Mouse (Mus musculus) cerebellum, adult 8-10 months (tissue): ENCODE data around the gene Lyve1.

Experiments
- DNase-seq: peaks from one replicate; pipeline ENCODE4 v3.0.0; 2022

Lyve1 gene

DNA sequence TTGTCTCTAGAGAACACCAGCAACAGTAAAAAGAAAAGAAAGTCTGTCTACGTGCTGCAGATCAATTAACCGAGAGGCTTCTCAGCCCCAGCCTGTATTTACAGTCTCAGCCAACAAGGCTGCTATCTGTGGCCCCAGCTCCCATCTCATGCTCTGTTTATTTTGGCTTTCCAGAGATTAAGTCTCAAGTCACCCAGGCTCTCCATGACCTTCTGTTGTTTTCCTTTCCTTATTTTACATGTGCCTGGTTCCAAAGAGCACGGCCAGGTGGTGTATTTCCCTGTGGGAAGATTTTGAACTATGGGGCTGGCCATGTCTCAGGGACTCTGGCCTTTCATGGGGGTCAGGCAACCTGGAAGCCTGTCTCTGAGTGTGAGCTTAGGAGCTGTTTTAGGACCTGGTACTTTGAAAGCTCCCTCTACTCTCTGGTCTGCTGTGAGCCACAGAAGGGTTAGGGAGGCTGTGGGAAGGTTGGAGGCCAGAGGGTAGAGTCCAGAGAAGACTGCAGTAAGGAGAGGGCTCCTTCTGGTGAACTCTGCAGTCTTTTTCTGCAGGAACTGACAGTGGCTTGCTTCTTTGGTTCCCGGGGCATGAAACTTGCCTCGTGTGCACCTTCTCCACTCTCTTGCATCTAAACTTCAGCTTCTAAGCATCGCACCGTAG is 11.4 kb downstream of the Lyve1 start:
- no peak for DNase-seq

DNA sequence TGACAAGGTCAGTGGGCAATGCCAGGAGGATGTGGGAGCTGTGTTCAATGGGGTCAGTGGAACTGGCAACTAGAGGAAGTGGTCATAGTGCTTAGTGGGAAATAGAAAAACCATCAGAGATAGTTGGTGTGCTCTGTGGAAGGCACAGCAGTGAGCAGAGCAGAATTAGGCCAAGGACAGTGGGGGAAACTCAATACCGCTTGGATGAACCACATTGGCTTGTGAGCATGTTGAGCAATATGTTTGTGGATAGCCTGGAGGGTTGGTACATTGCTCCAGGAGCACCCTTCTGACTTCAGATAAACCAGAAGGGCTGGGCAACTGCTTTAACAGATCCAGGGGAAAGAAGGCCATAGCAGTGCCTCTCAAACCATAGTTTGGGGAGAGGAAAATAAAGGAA is 14.7 kb downstream of the Lyve1 start:
- no peak for DNase-seq

DNA sequence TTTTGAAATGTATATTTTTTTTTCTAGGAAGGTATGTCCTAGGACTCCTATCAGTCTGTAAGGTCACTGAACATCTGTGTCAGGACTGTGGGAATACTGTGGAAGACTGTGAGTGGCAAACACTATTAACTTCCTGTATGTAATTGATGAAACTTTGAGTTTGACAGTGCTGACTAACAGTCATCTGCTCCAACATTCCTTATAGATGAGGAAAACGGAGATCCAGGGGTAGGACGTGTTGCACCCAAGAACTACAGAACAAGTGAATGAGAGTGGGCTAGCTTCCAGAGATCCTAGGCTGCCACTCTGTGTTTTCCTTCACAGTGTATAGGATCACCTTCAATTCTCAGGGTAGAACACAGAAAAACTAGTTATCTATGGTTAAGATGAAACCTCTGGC is 15.7 kb downstream of the Lyve1 start:
- DNase-seq = no peak

DNA sequence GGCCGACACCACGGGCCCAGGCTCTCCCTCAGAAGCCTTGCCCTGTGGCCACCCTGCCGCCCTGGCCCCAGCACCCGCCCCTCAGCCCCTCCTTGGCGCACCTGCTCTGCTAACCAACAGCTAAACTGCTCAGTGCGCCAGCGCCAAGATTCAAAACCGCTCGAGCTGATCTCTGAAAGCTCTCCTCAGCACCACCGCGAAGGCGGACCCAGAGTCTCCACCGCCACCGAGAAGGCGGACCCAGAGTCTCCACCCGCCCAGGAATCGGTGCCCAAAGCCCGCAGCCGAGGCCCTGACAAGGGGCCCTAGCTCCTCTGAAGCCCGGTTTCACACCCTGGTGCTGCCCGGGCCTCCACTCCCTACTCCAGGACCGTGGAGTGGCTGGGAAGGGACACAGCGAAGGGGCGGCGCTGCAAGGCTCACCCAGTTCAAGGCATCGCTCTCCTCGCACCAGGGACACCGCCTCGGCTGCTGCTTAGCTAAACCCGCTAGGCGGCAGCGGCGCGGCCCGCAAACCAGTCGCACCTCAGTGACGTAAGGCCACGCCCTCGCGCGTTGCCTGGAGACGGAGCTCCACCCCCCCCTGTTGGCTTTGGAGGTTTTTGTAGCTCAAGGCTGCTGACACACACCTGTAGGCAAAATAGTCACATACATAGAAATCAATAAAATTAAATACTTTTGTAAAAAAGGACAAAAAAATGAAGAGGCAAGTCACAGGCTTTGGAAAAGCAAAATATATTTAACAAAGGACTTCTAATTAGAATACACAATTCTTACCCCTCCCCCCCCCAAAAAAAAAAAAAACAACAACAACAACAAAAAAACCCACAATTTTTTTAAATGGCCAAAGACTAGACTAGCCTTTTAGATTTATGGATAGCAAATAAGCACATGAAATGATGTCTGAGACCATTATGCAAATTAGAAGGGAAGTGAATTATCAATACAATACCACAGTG is 18.8 kb downstream of the Lyve1 start, which contains the start of gene Rnf141:
Gene Rnf141, minus strand, starts transcription at position 542 of the 959 bp plus-strand sequence.
- peak; percentile 88 for DNase-seq

DNA sequence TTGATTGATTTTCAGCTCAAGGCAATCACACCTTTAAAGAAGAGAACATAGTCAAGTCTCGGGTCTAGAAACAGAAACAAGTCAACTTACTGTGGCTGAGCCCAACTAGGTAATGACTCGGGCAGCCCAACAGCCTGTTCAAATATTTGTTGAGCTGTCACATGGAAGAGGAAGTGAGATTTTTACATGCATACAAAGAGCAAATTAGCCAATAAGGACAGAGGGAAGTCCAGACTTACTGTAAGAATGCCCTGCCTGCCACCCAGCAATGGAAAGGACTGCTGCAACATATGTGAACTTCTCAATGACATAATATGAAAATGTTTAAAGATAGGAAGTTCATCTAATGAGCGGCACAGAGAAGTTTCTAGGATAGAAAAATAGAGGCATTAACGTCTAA is 22.7 kb downstream of the Lyve1 start:
- DNase-seq = no peak

DNA sequence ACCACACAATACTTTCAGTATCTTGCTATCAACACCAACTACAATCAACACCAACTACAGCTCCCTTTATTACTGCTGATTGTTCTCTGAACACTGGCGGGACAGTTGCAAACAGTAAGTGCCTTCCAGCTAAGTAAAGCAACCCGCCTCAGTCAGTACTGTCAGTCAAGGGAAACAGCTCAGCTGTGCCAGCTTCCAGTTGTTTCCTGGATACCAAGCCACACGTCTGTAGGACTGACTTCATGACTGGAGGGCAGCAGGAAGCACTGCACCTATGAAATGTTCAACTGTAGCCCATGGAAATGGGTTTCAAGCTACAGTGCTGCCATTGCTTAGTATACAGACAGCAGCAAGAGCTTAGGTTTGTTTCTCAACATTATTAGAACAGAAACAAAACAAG is 28.5 kb downstream of the Lyve1 start:
- no peak for DNase-seq

DNA sequence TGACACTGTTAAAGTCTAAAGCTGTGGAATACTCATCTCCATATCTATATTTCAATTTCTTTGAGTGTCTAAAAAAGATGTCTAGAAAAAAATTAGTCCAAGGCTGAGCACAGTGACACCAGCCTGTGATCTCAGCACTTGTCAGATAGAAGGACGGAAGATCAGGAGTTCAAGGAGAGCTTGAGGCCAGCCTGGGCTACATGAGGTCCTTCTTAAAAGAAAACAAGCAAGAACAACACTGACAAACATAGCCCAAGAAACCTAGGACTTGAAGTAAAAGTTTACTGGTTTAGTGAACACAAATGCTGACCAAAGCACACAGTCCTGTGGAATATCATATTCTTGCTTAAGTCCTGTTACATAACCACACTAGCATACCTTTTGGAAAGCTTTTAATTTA is 29.0 kb downstream of the Lyve1 start:
- no peak for DNase-seq

DNA sequence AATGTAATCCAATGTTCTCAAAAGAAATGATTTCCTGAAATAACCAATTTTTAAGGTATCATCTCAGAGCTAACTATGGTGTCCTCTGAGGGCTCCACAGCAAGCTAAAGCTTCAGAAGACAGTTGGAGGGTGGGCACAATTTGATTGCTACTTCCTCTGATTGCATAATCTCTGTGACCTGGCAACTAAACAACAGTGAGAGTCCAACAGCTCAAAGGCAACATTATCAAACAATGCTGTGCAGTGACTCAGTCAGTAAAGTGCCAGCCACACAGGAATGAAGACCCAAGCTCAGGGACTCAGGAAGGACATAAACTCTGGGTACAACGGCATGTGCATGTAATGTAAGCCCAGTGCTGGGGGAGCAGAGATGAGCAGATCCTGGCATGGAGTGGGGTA is 30.0 kb downstream of the Lyve1 start:
- no peak for DNase-seq

DNA sequence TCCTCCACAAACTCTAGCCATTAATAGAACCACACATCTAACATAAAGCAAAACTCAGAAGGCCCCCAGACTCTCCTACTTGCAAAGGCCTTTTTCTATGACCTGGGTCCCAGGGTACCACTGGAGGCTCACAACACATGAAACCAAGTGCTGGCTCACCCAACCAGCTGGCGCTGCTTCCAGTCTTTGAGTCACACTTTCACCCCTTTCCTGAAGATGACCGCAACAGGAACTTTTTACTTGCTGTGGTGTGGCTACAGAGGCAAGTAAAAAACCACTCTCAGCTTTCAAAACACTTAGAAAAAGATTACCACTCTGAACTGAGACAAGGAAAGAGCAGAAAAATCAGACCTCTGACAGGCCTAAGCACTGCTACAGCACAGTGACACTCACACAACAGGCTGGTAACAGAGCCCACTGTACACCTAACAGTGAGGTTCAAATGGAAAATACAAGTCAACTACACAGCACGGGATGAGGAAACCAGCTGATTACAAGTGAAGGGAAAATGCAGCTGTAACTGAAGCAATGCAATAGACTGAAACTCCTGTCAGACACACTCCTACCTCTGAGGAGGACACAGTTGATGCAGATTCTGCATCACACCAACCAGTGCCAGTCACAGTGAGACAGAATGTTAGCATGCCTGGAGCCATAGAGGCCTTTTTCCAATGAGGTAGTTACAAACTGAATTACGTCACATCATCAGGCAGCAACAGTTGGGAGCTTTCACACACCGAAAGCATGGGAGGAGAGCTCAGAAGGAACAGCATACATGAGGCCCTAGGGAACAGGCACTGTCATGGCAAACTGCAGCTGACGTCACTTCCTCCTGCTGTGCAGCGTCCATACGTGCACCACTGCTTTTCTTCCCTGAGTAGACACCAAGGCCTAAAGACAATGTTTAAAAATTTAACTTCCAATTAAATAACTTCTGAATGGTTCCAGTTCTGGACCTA is 38.8 kb downstream of the Lyve1 start:
- no peak for DNase-seq

DNA sequence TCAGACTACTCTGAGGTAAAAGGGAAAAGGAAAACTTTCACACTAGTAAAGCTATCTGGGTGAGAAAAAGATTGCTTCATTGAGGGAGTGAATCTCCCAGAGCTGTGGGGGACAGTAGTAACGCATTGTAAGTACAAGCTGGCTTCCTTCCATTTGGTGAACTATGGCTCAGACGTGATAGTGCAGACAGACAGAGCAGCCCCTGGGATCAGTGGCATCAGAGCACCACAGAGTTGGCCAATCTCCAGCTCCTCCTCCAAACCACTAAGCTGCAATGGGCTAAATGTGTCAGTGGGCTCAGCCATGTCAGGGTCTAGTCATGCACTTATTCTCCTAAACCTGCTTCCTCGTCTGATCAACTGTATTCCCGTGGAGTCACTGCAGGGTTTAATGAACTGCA is 39.4 kb downstream of the Lyve1 start:
- no peak for DNase-seq

DNA sequence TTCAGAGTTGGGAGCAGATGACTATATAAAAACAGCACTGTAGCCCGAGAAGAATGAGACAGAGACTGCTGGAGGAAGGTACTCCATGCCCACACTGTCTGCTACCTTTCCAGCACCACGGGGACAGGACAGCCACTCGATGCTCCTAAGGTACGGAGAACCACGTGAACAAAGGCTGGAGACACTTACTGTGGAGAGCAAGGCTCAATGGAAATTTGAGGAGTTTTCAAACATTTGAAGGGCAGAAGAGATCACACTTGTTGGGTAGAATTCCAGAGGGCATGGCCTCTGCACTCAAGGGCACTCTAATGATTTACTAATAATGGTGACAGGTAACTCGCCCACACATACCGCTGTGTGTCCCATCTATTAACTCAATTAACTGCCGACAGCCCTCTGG is 40.0 kb downstream of the Lyve1 start:
- no peak for DNase-seq

DNA sequence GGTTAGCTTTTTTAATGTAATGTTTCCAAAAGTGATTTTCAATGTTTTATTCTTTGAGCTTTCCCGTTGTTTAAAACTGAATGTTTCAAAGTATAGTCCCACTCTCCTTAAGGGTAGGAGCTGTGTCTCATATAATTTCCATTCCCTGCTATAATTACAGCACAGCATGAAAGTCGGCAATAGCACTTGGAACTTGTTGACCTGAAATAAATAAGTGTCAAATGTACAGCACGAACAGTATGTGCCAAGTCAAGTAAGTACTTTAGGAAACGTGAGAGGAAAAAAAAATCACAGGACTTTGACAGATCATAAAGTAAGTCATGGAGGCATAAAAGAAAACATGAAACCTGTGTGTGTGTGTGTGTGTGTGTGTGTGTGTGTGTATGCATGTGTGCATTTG is 41.0 kb downstream of the Lyve1 start:
- no peak for DNase-seq

DNA sequence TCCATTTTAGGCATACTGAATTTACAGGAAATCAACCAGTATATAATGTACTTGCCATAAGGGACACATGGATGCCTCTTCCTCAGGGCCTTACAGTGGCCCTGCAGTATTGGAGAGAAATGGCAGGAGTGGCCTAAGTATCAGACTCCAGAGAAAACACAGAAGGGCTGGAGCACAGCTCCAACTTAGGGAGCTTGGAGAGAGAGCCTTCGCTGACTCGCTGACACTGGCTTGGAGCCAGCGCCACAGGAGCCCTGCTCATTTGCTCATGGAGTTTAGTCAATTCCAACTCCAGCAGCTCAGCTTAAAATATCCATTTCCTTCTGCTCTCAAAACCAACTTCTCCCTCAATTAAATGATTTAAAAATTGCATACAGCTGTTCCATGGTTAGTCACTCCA is 41.4 kb downstream of the Lyve1 start:
- peak; percentile 46 for DNase-seq

DNA sequence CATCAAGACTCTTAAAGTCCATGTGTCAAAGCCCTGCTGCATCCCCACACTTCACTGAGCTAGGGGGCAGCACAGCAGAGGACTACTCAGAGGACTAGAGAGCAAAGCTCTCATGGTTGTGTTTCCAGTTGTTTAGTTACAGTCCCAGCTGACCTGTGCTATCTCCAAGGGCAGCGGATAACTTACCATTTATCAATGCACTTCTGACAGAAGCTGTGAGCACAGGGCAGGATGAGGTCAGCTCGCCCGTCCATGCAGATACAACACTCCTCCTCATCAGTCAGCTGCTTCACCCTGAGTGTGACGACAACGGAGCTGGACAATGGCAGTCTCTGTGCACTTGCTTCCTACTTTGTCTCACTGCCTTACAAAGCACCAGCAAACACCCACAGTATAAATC is 42.0 kb downstream of the Lyve1 start:
- DNase-seq = no peak

DNA sequence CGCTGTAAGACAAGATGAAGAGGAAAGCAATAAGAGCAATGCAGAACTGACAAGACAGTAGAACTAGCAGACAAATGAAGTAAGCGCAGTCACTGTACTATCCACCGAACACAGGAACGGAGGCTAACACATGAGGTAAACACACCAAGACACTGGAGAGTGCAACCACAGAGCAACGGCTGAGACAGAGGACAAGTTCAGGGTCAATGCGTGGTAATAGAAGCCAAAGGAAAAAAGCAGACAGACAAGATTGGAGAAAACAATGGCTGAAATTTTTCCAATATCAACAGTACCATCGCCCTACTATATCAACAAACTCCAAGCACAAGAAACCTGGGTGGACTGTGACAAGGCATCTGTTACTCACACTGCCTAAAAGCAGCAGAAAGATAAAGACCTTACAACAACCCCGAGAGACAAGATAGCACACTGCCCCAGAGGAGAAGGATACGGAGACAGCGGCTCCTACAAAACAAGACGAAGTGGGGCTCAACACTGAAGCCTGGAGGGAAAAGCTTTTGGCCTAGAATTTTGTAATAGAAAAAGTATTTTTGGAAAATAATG is 44.2 kb downstream of the Lyve1 start:
- no peak for DNase-seq

DNA sequence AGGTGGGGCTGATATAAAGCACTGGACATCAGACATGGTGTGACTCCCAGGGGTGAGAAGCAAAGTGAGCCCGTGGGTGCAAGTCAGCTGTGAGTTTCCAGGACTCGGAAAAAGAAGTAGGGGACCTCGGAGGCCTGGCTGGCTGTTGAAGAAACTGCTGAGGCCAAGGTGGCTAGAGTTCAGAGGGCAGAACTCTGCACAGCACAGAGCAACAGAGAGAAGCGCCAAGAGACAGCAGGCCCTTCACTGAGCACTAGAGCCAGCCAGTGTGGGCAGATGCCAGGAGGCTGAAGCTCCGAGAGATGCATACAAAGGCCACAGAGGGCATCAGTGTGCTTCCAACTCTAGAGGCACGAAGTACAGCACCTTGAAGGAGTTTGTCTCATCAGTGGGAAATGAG is 44.8 kb downstream of the Lyve1 start:
- DNase-seq = no peak

DNA sequence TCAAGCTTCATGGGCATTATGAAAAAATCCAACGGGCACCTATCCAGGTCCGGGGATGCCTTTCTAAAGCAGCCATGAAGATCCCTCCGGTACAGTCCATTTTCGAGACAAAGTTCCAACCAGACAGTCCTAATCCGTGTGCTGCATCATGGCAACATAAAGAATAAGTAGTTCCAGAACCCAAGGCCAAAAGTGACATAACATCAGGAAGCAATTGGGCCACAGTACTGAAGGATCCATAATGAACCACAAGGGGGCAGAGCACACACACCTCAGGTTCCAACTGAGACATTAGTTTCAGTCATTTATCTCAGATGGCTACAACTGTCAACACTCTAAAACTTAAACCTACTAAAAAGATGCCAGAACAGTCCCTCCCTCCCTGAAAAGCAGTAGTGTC is 47.0 kb downstream of the Lyve1 start:
- DNase-seq = peak; percentile 20

DNA sequence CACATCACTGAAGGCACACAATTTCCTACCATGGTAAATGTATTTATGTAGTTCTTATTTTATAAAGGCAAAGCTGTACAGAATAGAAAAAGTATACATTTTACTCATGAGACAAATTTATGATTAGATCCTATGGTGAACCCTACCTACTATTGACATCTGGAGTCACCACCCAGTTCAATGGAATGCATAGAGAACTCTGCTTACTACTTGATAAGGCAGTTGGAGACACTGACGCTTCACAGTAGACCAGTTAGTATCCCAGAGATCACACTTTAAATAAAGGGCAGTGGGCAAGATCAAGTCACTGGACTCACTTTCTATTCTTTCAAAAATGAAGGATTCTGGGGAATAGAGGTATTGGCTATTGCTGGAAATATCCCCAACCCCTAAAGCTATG is 49.1 kb downstream of the Lyve1 start:
- DNase-seq = no peak

DNA sequence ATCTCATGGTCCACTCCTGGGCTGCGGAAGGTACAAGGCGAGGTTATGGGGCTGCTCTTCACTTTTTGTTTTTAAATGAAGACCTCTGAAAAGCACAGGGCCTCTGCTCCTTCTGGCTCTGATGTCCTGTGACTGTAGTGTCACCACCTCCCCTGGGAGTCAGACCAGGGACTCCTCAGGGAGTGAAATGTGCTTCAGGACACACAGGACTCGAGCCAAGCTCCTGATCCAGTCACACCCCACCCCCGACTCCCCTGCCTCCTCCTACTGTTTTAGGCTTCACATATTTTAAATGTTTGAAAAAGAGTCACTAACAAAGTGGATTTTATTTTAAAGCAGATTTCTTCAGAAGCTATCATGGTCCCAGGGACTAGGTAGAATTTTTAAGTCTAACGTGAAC is 51.5 kb downstream of the Lyve1 start:
- DNase-seq = no peak

DNA sequence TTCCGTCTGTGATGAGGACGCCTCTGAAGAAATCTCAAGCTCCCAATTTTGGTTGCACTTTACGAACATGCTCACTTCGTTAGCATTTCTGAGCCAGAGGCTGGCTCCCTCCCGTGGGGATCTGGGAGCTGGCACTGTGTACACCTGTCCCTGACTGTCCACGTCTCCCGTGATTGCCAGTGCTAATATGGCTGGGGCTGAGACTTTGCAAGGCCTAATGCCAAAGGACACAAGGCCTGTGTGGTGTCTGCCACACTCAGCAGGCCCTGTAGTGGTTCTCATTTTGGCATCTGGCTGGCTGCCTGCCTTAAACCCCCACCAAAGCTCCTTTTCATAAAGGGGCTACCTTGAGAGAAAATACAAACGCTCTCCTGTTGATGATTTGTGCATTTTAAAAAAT is 52.0 kb downstream of the Lyve1 start:
- no peak for DNase-seq

DNA sequence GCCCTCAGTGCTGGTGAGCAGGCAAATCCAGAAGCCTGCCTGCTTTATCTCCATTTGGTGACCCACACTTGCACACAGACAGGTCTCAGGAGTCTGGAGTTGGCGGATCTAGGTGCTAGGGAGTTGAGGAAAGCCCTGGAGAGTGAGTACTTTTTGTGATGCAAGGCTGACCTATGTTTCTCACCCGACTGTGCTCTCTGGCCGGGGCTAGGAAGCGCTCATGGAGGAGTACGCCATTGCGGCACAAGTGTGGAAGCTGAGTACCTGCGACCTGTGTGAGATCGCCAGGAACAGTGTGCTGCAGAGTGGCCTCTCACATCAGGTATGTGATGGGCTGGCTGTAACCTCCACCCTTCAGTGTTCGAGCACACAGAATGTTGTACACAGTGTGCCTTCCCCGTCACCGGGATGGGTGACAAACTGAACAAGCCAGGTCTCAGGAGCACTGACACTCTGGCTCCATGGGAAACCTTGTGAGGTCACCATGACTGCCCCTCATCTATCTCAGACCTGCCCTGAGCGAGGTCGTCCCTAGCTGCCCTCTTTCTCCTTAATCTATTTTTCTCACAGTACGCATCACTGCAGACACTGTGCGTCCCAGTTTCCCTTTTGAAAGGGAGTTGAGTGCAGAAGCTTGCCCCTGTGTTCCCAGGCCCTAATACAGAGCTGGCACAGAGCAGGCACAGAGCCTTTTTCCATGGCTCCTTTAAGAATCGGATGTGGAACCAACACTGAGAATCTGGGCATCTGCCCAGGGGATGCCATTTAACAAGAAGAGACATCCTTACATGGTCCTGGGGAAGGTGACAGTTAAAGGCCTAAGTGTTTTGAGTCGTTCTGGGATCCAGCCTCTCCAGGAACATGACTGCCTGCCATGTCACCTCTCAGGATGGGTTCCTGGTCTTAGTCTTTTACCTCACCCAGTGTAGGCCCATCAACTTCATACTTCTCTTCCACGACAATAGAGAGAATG is 53.2 kb downstream of the Lyve1 start:
- DNase-seq = no peak

DNA sequence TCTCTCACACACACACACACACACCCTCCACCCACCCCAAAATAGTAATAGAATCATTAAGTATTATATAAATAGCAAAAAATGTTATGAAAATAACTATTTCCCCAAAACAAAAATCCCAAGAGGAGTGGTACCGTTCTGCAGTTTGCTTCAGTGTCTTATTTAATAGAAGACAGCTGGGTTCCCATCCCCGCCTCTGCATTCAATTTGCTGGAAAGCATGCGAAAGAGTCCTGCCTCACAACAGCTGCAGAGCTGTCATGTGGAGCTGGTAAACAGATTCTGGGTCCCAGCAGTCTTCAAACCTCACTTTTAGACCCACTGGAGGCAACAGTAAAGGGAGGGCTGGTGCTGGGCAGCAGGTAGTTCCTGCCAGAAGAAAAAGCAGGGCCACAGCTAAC is 54.1 kb downstream of the Lyve1 start:
- no peak for DNase-seq
